Mouse (Mus musculus): Measurements from ENCODE around the gene Tut7. TPM values are rescaled to one million over a fixed set of nuclear protein-coding genes. Genes with fewer than 3 reads are reported as not detected.

Gene Tut7
- 138 TPM for polyA plus RNA-seq (2017; shearing (Covaris generic))

DNA sequence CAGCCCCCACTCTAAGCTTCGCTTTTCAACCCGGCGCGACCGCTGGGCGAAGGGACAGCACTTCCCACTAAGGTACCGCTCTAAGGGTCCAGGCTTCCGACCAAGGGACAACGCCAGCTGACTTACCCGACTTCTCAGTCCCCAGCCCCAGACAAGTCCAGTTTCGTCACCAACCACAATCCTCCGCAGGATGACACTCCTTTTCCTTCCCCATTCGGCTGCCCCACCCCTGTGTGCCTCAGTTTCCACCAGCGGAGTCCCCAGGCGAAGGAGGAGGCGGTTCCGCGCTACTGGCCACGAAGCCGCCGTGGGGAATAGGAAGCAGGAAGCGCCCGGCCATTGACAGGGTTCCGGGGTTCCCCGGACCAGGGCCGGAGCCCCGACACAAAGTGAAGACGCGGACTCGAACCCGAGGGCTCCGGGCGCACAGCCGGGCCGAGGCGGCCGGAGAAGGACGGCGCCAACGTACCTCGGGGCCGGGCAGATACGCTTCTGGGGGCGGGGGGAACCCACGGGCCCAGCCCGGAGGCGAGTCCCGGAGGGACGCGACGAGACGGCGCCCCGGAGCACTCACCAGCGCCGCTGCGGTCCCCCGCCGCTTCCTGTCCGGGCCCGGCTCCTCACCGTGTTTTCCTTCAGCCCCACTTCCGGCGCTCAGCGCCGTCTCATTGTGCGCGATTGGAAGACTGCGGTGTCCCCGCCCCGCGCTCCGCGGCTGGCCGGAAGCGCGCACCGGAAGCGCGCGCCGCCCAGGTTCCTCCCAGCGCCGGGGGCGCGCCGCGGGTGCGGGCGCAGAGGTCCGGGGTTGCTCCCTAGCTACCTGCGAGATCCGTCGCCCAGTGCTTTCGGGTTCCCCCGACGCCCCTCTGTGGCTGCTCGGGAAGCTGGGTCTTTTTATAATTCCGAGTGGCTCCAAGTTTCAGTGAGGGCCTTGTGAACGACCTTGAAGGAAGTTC lies at the start of gene Tut7:
Tut7 (minus strand) TSS at position 641 of the 956 bp plus-strand sequence.

GRCm38 (mm10) chr13:59782145-59782544 lies 40.8 kb downstream of the Tut7 start, which contains the start of gene Gm49354:
Gene Gm49354, minus strand, starts transcription at chr13:59782245.

DNA sequence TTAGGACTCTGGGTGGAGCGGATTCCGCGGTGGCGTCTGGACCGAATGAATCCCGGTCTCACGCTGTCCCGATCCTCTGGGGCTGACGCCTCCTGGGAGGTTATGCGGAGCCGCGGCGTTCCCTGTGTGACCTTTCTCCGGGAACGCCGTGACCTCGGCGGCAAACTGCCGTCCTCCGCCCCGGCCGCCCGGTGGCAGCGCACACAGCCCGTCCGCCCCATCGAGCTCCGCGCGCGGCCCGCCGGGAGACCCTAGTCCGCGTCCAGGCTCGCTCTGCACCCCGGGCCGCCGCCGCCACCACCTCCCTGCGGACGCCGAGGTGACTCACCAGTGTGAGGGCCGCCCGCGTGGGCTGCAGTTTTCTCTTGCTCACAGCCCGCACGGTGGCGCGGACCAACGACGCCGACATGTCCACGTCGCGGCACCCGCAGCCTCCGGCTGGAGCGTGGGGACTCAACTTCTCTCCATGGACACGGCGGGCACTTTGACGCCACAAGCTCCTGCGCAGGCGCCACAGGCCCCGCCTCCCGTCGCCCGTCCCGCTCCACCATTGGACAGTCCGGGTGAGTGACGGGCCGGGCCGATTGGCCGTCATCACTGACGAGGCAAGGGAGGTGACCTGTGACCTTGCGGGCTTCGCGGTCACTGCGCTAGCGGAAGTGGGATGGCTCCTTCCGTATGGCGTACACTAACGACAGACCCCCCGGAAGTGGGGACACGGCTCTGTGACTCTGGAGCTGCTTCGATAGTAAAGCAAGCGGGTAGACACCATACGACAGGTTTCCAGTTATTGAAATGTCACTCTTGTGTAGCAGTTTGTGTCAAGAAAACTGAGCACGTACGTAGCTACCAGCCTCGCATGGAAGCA lies 53.4 kb downstream of the Tut7 start, which contains the start of gene Isca1:
Isca1 (minus strand) TSS at position 515 of the 868 bp plus-strand sequence.

GRCm38 (mm10) chr13:59746711-59747110 lies 76.2 kb downstream of the Tut7 start, which contains the start of gene 1700014D04Rik:
Gene 1700014D04Rik, minus strand, starts transcription at chr13:59746752.

GRCm38 (mm10) chr13:59731652-59732051 lies 91.3 kb downstream of the Tut7 start, which contains the start of gene Spata31d1d:
Gene Spata31d1d, minus strand, starts transcription at chr13:59731752.

Other genes starting within 250 kb of the Tut7 start
- gene Agtpbp1, start 237.9 kb downstream of the Tut7 start, polyA plus RNA-seq (2017; shearing (Covaris generic)), result 21.1 TPM
- 76.9 TPM for gene Naa35, start 237.9 kb downstream of the Tut7 start, polyA plus RNA-seq (2017; shearing (Covaris generic))
- 42.1 TPM for gene Golm1, start 147.3 kb downstream of the Tut7 start, polyA plus RNA-seq (2017; shearing (Covaris generic))
- gene 4921517D22Rik, start 129.0 kb downstream of the Tut7 start, polyA plus RNA-seq (2017; shearing (Covaris generic)), result not detected
- gene Spata31d1a, start 112.8 kb downstream of the Tut7 start, polyA plus RNA-seq (2017; shearing (Covaris generic)), result 0.36 TPM
- gene Spata31d1b, start 110.9 kb downstream of the Tut7 start, polyA plus RNA-seq (2017; shearing (Covaris generic)), result not detected
- gene Spata31d1d, start 91.4 kb downstream of the Tut7 start, polyA plus RNA-seq (2017; shearing (Covaris generic)), result not detected
- not detected for gene 1700014D04Rik, start 76.4 kb downstream of the Tut7 start, polyA plus RNA-seq (2017; shearing (Covaris generic))
- gene Isca1, start 53.3 kb downstream of the Tut7 start, polyA plus RNA-seq (2017; shearing (Covaris generic)), result 73.8 TPM
- not detected for gene Gm49354, start 40.9 kb downstream of the Tut7 start, polyA plus RNA-seq (2017; shearing (Covaris generic))